Mouse (Mus musculus): Measurements from ENCODE around the gene Gpr160.

Gene Gpr160

DNA sequence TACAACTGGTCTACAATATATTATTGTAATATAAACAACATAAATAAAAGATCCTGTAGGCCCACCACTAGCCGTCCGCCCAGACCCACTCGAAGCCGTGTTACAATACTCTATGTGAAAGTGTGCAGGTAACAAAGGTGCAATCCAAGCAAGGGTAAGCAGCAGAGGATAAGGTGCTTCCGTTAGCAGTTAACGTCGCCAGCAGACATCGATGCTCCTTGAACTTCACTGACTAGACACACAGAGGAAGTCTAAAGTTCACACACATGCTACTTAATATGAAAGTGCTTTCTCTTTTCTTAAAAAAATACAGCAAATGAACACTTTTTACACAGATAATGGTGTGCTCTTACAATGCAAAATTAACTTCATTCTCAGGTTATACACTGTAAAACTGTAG lies 43.7 kb downstream of the Gpr160 start:
- no peak for DNase-seq (ENCODE audit: low spot score in 2 of 2)

DNA sequence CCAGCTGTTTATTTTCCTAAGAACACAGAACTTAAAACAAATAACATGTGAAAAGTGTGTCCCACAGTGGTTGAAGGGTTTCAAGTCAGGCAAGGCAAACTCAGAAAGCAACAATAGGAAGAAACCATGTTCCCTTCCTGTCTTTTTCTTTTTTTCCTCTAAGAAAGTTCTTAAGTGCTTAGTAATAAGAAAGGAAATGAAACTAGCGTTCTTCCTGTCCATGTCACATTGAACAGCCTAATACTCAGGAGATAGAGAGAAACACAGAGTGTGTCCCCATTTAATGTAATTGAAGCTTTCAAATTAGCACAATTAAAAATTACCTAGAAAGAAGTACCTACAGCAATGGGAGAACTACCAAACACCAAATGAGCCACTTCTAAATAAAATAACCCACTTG lies 48.9 kb downstream of the Gpr160 start:
- DNase-seq (ENCODE audit: low spot score in 2 of 2), result no peak

DNA sequence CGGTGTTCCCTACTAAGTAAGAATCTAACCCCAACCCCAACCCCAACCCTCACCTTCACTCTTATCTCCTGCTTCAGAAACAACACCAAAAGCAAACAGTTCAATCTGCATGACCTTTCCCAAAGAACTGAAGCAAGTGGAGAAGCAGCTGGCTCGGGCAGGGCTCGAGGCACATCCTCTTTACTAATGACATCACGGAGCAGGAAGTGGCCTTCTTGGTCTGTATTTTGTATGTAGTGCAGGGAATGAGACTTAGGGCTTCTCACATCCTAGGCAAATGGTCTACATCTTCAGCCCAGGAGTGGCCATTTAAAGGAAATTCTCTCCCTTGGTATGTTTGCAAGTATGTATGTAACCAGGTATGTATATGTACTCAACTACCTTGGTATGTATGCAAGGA lies 61.4 kb downstream of the Gpr160 start:
- no peak for DNase-seq (ENCODE audit: low spot score in 2 of 2)

DNA sequence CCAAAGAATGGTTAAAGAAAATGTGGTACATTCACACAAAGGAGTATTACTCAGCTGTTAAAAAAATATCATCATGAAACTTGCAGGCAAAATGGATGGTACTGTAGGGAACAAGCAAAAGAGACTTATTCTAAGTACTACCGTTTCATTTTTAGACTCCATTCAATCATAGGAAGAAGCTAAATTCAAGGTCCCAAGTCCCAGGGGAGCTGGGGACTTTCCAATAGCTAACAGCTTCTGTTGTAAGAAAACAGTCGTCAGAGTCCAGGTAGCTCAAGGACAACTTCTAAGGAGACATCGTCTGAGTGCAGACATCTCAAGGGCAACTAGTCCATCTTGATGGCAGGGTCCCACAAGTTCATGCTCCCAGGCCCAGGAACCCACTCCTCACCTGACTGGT lies 71.9 kb downstream of the Gpr160 start:
- DNase-seq (ENCODE audit: low spot score in 2 of 2), result no peak

DNA sequence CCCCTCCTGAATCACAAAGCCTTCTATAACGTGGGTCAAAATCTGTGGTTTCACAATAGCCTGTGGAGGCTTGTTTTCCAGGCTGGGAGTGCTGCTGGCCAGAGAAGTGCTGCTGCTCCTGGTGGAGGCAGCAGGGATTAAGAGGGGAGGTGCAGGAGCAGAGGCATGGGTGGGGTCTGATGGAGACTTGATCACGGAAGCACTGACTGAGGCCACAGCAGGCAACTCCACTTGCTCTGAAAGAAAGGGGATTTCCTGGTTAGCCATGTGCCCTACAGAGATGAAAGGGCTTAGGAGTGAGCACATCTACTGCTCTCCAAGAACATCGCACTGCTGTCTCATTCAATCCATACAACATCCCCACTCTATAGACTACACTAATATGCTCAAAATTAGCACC lies 74.1 kb downstream of the Gpr160 start:
- no peak for DNase-seq (ENCODE audit: low spot score in 2 of 2)

DNA sequence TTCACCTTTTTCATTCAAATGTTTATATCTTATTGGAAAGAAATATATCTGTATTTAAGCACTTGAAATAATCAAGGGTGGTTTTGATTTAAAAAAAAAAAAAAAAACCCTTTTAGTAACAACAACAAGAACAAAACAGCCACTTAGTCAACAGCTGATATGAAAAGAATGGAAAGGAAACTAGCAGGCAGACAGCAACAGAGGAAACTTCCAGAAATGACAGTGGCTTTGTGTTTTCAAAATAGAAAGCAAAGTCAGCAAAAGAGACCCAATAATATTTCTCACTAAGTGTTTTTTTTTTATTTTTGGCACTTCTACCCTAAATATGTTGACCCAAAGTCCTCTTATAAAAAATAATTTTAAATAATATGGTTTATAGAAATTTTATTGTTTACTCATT lies 78.6 kb downstream of the Gpr160 start:
- DNase-seq (ENCODE audit: low spot score in 2 of 2), result no peak
